Mouse (Mus musculus) adrenal gland, postnatal 36 days (tissue): ENCODE results near the gene BC035947. TPM values are rescaled to one million over a fixed set of nuclear protein-coding genes. Genes with fewer than 3 reads are reported as not detected.
"Not testable (repeated sequence)": the region's sequence is repeated elsewhere in the genome, so short reads cannot be mapped to it uniquely, and the experiment has no call there.

ENCODE experiments used
- DNase-seq, 2 experiments: peaks; one replicate each; pipeline ENCODE4 v3.0.0; 2021; ENCODE audit warnings: mixed read lengths in 1 of 2
- long read RNA-seq, 2 experiments: library from polyadenylated mRNA; stranded (forward); transcript quantifications; one replicate each; pipeline ENCODE4 v2.0.0; 2021; ENCODE audit warnings: borderline sequencing depth in 2 of 2
- total RNA-seq, 2 experiments: library from RNA; stranded (reverse); gene quantifications; 2 replicates each; pipeline ENCODE4 v1.2.3; 2021

Gene BC035947
- under 1 TPM in 1 of 2 experiments, not detected in 1; 0.17 TPM for total RNA-seq
- long read RNA-seq, experiment 1: 0 reads
- long read RNA-seq, experiment 2: 0 reads

DNA sequence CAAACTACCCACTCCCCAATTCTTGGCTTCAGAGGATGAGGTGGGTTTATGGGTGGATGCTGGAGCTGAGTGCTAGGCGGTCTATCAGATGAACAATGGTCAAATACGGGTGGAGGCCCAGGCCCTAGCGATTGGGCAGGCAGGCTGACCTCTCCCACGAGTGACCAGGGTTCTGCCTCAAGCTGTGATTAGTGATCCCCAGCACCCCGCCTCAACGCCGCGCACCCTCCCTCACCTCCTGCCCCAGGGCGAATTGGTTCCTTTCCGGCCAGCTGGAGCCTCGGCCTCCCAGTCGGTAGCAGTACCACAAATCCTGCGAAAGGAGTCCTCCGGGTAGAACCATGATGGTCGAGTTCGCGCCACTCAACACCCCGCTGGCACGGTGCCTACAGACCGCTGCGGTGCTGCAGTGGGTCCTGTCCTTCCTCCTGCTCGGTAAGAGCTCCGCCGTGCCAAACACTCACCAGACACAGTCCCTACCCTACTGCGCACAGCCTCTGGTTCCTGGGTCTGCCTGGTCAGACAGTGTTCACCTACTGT lies at the start of gene BC035947:
Gene BC035947, minus strand, starts transcription at position 538 of the 540 bp plus-strand sequence.
- peak; percentile 25 to 44 for DNase-seq

DNA sequence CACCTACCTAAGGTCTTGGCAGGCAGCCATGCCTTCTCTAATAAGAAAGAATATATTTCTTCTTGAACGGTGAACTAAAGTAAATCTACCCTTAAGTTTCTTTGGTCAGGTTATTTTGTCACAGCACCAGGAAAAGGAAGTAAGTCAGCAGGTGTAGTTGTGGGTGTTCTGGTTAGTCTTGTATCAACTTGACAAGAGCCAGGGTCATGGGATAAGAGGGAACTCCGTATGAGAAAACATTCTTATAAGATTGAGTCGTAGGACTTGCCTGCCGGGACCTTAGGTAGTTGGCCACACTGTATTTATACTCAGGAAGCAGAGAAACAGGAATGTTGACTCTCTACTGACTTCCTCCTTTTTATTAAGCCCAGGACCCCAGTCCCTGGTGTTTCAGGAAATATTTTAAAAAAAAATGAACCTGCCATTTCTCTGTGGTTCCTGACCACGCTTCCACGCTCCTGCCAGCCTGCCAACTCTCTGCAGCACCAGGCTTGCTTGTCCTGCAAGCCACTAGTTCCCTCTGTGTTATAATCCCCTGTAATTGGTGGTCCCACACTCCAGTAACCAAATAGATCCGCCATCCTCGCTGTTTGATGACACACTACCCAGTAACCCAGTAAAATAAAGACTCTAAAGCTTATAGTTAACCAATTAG lies 42.2 kb upstream of the BC035947 start:
- DNase-seq: no peak

DNA sequence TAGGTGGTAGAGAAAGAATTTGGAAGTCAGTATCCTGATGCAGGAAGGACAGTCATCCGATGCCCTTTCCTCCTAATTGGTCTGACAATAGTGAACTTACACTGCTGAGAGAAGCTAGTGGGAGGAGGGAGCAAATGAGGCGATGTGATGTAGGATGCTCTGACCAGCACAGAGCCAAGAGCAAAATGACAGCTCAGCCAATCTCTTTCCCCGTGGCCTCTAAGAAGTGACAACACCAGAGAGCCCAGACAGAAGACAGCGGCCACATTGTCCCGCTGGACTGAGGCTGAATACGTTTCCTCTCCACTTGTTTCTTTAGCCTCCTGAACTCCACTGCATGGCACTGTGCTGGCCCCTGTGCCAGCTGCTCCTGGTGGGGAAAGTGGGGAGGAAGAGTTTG lies 37.0 kb upstream of the BC035947 start:
- no peak for DNase-seq

DNA sequence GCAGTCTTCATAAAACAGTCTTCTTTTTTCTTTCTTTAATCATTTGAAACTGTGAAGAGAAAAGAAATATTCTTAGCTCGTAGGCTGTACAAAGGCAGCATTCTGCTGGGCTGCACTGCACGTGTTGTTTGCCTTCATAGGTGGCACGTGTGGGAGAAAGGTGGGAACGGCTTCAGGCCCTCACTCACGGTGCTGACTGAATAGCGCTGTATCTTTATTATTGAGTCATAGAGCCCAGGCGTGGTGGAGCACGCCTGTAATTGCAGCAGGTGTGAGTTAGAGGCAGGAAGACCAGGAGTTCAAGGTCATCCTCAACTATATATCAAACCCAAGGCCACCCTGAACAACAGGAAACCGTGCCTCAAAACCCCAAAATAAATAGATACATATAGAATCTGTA lies 34.3 kb upstream of the BC035947 start:
- no peak for DNase-seq

DNA sequence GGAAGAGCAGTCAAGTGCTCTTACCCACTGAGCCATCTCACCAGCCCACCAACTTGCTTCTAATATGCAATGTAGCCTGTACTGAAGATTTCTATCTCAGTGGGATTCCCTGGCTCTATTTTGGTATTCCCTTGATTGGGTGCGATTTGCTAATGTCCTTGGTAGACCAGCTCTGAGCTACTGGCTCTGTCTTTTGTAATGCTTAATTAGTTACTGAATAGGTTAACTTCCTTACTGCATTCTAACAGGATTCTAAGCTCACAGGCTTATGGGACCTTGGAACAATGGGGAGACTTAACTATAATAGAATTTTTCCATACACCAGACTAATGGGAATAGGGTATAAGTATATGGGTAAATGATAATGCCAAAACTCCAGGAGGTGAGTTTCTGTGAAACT lies 31.7 kb upstream of the BC035947 start:
- not testable (repeated sequence) for DNase-seq

DNA sequence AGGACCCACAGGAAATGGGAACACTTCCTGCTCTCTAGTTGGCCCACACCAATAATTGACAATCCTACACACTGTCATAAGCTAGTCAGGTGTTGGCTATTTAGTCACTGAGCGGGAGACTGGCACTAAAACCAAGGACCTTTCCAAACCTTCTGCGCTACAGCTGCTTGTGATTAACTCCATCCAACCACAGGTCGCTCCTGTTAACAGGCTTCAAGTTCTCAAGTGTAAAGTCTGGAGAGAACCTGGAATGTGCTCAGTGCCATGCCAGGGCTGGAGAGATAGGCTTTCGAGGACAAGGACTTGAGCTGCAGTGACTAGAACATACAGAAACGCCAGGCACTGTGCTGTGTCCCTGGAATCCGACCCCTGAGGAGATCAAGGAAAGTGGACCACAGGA lies 27.2 kb upstream of the BC035947 start:
- no peak for DNase-seq

DNA sequence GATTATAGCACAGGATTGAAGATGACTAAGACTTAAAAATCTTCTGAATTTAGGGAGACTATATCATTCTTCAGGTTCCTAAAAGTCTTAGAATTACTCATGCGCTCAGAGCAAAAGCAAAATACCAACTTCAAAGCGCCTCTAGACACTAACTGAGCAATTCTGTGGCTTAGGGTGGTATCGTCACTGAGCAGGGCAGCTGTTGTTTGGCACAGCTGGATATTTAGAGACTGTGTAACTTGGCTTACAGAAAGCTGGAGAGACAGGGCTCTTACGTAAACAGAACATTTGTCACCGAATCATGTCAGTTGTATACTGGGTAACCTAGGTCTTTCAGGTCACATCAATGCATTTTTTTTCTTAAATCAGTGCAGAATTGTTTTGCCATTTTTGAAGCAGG lies 26.4 kb upstream of the BC035947 start:
- DNase-seq: no peak

DNA sequence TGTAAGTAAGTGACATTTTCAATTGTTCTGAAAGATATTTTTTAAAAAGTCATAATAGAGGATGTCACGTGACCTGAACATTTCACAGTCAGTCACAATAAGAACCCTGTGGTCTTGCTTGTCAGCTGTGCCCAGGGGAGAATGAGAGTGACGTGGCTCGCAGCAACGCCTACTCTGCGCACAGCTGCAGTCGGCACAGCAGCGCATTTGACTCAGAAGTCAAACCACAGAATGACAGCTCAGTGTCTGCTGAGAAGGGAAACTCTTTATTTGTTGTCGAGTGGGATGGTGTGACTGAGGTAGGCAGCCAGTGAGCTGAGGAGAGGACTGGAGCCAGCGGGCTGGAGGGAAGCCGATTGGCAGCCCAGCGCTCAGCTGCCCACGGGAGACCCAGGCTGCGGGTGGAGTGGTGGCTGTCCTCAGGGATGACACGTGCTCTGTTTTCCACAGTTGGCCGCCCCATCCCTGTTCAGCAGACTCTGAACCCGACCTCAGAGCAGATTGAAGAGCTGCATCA lies 25.6 kb upstream of the BC035947 start:
- peak; percentile 60 to 67 for DNase-seq

DNA sequence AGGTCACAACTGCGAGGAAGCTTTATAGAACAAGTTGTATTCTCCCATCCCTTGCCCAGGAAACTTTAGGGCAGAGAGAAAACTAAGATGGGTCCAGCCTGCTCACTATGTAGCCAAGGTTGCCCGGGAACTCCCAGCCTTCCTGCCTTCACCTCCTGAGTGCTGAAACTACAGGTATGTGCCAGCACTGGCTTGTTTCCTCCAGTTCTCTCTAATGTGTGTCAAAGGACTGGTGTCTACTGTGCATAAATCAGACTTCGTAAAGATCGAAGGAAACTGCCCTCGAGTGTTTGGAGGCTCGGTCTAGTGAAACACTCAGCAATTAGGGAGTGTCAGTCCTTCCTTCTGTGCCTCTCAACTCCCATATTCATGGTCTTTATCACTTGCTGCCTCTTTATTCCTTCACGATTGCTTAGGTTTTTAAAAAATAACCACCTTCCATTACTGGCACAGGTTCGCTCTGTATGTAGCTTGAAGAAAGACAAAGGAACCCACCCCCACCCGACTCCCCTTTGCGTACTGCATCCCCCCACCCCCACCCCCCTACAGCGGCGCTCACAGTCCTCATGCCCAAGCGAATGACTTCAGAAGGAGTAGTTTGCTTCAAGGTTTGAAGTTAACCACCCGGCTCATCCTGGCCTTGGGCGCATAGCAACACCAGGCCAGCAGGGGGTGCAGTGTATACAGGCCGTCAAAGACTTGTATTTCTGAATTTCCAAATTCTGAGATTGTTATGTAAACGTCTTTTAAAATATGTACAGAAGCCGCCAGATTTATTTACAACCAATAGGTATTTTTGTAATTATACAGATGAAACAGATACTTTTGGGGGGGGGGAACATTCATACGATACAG lies 24.6 kb upstream of the BC035947 start:
- DNase-seq: peak; percentile 85 to 89

DNA sequence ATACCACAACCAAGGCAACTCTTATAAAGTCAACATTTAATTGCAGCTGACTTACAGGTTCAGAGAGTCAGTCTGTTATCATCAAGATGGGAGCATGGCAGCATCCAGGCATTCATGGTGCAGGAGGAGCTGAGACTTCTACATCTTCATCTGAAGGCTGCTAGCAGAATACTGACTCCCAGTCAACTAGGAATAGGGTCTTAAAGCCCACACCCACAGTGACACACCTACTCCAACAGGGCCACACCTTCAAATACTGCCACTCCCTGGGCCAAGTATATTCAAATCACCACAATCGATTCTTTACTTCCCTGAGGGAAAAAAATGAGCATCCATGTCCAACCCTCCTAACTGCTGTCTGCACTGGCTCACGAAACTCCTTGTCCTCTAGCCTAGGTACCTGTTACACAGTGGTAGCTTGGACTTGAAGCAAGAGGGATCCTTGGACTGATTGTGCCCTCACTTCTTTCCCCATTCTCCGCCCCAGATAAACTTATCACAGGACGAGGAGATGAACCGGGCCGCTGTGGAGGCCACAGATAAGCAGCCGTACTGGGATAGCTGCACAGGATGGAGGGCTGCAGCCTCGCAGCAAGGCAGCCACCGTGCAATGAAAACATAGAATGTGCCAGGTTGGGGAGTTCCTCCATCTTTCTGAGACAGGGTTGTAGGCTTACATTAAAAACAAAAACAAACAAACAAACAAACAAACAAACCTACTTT lies 22.6 kb upstream of the BC035947 start:
- DNase-seq: no peak

DNA sequence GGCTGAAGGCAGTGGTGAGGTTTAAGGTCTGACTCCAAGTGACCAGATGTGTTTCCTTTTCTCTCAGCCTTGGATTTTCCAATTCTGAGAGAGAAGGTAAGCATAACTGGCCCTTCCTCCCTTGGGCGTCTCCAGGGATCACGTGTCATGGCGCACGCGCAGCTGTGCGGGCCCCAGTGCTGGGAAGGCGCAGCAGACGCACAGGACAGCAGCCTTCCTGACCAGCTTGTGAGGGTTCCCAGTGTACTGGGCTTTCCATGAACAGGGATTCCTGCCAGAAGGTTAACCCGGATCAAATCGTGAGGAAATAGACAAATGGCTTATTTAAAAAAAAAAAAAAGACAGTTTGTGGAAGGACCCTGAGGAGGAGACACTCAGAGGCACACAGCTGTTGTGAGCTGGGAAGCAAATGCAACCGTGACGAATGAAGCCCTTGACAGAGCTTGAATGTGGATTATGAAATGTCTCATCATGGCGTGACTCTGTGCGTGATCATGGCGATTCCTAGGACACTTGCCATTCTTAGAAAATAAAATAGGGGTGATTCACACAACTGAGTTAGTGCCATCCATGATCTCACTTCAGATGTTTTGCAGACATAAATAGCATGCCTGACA lies 20.3 kb upstream of the BC035947 start:
- DNase-seq: peak; percentile 30 to 58

DNA sequence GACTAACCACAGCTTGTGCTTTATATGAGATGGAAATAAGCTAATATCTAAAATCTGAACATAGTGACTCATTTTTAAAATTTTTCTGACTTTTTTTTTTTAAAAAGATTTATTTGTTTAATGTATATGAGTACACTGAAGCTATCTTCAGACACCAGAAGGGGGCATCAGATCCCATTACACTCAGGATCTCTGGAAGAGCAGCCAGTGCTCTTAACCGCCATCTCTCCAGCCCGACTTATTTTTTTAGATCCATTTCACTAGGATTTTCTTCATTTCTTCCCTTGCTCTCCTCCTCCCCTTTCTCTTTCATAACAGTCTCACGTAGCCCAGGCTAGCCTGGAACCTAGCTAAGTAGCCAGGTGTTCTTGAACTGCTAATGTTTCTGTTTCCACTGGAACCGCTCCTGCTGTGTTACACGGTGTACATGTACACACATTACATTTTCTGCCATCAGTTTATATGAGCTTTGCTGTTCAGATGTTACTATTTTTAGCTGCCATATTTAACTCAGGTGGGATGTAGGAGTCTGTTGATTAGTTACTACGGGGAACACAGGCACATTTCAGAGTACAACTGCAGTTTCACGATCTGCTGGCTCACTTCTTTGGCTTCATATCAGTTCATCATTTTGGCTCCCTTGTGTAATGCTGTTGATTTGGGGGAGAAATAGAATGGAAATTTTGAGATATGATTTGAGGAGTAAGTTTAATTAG lies 18.7 kb upstream of the BC035947 start:
- DNase-seq: no peak

DNA sequence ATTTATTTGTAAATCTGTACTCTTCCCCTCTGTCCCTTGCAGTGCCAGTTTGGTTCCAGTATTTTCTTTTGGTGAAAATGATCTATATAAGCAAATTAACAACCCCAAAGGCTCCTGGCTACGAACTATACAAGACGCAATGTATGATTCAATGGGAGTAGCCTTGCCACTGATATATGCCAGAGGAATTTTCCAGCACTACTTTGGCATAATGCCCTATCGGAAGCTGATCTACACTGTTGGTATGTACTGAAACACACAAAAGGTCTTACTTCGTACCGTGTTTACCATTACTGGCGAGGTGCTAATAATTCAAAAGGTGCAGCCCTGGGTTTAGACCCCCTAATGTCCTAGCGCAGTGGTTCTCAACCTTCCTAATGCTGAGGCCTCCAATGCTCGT lies 17.1 kb upstream of the BC035947 start:
- peak; percentile 7 to 8 for DNase-seq

DNA sequence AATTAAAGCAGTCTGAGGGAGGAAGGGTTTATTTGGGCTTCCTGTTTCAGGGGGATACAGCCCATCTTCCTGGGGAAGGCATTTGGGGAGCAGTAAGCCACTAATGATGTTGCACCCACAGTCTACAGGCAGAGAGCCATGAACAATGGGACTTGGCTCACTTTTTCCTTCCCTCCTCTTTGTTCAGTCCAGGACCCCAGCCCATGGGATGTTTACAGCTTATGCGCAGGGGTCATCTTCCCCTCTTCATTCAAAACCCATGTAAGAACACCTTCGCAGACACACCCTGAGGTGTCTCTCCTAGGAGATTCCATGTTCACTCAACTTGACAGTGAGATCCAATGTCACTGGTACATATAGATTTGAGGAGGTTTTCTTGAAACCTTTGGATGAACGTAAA lies 16.4 kb upstream of the BC035947 start:
- no peak for DNase-seq

DNA sequence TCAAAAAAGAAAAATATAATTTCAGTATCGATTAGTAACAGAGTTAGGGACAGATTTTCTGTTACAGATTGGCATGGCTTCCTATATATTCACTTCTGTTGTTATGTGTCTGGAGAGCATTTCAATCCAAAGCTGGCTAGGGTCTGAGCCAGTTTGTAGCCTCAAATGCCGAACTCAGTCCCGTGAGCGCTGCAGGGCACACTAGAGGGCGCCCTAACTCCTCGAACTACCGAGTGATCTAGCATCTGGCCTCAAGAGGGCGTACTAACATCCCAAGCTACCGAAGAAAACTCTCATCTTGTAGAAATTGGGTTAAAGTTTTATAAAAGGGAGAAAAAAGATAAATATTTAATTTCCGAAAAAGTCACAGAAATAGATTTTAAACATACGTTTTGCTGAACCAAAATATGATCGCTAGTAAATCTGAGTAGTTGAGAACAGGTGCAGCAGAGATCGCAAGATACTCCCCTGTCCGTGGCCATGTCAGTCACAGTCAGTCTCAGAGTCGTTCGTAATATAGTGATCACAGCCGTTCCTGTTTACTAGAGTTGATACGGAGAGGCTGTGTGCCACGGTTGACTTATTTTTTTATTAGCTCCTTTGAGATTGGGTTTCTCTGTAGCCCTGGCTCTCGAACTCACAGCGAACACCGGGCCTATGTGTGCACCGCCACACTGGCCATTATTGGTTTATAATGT lies 13.4 kb upstream of the BC035947 start:
- DNase-seq: peak; percentile 69 to 73

DNA sequence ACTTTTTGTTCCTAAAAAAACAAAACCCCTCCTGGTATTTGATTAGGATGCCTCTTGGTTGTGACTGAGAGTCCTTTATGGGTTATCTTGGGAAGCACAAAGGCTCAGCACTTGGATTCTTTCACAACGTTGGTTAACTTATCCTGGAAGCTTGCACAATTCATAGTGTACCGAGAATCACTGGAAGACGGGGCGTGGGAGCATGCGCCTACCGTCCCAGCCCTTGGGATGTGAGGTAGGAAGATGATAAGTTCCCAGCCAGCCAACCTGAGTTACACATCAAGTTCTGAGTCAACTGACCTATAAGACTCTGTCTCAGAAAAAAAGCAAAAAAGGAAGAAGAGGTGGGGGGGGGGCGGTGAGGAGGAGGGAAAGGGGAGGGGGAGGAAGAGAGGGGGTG lies 6.9 kb upstream of the BC035947 start:
- DNase-seq: no peak

DNA sequence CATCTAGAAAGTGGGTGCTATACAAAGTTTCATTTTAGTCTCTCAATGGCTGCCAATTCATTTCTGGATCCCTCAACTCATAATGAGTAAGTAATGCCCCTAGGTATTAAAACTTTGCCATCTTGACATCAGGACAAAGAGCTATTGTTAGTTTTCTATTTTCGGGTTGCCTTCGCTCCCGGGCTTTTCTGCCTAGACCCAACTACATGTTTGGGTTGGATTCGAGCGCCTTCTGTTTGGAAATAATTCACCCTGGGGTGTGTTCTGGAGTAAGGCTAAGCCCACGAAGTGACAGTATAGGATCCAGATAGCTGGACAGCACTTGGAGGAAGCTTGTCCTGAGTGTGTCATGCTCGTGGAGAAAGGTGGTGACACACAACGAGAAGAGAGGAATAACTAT lies 798 bp upstream of the BC035947 start:
- no peak for DNase-seq

DNA sequence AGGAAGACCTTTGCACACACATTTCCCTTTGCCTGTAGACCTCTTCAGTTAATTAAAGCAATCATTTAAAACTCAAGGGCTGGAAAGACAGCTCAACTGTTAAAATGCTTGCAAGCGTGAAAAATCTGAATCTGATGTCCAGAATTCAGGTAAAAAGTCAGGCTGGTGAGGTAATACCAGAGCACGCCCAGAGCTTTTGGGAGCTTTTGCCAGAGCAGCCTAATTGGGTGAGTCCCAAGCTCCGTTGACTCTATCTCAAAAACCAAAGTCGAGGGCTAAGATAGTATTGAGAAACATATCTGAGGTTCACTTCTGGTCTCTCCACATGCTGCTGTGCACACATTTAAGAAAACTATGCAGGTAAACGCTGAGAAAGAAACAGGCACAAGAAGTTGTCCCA lies 1.1 kb downstream of the BC035947 start, which contains the start of gene Mogat1:
Gene Mogat1, plus strand, starts transcription at position 130 of the 400 bp plus-strand sequence.
- peak in 1 of 2 experiments; percentile 26 for DNase-seq

DNA sequence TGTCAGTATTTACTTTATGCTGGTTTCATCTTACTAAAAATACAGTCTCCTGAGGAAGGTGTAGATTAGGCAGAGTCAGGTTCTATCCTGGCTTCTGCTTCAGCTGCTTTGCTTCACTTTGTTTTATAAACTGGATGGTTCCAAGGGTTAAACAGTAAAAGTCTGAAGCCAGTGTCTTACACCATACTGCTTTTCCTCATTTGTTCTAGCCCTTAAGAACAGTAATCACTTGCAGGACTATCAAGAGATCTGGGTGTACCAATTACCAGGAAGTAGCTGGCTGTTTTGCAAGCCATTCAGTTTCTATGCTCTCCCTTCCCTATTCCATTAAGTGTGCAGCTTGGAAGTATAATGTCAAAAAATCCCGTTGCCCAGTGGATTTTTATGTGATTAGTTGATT lies 4.8 kb downstream of the BC035947 start:
- no peak for DNase-seq

DNA sequence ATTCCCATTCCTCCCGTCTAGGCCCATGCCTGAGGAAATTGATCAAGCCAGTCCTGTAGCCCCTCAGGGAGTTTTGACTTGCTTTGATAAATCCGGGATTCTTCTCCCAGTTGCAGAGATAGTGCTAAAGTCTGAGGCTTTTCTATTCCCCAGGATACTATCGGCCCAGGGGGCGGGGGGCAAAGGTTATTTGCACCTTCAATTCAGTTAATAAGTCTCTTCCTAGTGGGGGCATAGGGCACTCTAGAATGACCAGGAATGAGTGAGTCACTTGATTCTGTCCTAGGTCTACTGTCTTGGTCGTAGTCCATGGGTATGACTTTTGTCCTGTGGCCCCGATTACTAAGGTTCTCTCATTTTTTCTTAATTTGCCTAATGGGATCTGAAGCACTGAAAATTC lies 9.4 kb downstream of the BC035947 start:
- DNase-seq: no peak
